Mouse (Mus musculus) cortical plate, adult 2 months (tissue): ENCODE measurements at regions not wholly inside any gene's neighbourhood (a gene's known extent, or its start where the extent isn't known, plus 50 kb on each side); places are given as distances from the start of the nearest gene placed in this dataset.

ENCODE experiments used
- CTCF ChIP-seq: fragments of 200-500 bp; IDR thresholded peaks from 2 replicates; pipeline ENCODE4 v1.5.1; 2011; ENCODE audit warnings: mild to moderate bottlenecking, control low read depth, low read length; ENCODE audit not compliant: insufficient read depth; ENCODE audit errors: extremely low read depth
- POLR2A ChIP-seq: fragments of 200-500 bp; IDR thresholded peaks from 2 replicates; pipeline ENCODE4 v1.6.1; 2011; ENCODE audit warnings: mild to moderate bottlenecking, low read length, control low read depth; ENCODE audit not compliant: insufficient read depth; ENCODE audit errors: extremely low read depth

- TF ChIP-seq CTCF (no peak), POLR2A (no peak)
These were observed 499.9 kb downstream of the Dok5 start for GRCm38 (mm10) chr2:171231288-171232050.
